Mouse (Mus musculus) heart, postnatal 36 days (tissue): Measurements from ENCODE around the gene Gnb1. TPM values are rescaled to one million over a fixed set of nuclear protein-coding genes. Genes with fewer than 3 reads are reported as not detected.

Experiments used
- DNase-seq, 2 experiments: peaks; one replicate each; pipeline ENCODE4 v3.0.0; 2021 to 2022
- intact Hi-C: fragments of 180-260 bp; cut with DNase I; formaldehyde crosslinking; loops from one replicate; pipeline ENCODE4 v1.15.1; 2025
- total RNA-seq, 2 experiments: library from RNA; stranded (reverse); gene quantifications; 2 replicates each; pipeline ENCODE4 v1.2.3; 2021

Gnb1 gene
- total RNA-seq, 2 experiments from 2014 or later = 176 to 187 TPM

DNA sequence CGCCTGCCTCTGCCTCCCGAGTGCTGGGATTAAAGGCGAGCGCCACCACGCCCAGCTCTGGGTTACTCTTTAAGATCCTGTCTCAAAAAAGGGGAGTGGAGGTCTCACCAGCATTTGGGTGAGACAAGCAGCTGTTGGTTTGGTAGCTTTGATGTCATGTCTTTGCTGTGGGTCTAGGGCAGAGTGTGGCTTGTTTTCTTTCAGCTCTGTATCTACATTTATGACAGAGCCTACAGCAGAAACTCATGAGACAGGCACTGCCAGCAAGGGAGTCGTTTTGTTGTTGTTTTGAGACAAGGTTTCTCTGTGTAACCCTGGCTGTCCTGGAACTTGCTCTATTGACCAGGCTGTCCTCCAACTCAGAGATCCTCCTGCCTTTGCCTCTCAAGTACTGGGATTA is 112.6 kb downstream of the Gnb1 start:
- intact Hi-C loops = no loop called here

DNA sequence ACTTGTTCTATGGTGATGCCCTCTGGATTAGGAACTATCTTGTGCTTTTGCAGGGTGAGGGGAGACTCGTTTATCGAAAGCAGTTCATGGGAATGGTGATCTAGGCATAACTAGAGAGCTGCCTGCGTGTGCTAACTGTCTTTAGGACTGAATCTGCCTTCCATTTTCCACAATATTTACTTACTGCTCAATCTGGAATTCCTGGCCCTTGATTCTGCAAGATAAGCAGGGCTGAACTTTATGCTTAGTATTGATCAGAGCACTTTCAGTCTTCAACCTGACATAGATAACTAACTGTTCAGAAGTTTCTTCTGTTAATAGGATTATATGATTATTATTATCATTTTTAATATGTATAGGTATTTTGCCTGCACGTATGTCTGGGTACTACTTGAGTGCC is 114.0 kb downstream of the Gnb1 start:
- intact Hi-C loops = no loop called here
- no peak for DNase-seq

More for the DNA sequence above, 112.6 kb downstream of the Gnb1 start:
- DNase-seq = no peak

DNA sequence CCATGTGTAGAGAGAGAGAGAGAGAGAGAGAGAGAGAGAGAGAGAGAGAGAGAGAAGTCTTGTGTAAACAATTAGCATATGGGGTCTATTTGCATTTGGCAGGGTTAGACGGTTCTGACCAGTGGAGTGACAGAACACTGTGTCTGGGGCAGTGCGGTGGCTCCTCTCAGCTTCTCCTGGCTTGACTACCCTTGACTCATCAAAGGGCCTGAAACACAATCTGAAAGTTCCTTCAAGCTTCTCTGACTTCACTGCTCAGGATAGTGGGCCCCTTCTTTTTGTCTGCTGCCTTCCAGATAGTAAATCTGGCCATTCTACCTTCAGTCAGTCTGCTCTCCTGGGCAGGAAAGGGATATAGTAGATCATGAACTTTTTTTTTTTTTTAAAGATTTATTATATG is 115.7 kb downstream of the Gnb1 start:
- intact Hi-C loops = no loop called here
- DNase-seq = no peak

Other genes with a start within 250 kb of the Gnb1 start
- gene Faap20, start 241.6 kb upstream of the Gnb1 start, total RNA-seq = 10 to 100 TPM; 14.5 to 18.3 TPM
- gene Prkcz, start 130.0 kb upstream of the Gnb1 start, total RNA-seq = 1 to 10 TPM; 1.7 to 2.8 TPM
- gene Gabrd, start 93.2 kb upstream of the Gnb1 start, total RNA-seq = not detected
- gene Cfap74, start 82.2 kb upstream of the Gnb1 start, total RNA-seq = under 1 TPM; 0.19 to 0.22 TPM
- 1 to 10 TPM; 4.5 to 10.0 TPM for gene Tmem52, start 22.2 kb upstream of the Gnb1 start, total RNA-seq
- 10 to 100 TPM; 26.2 to 28.1 TPM for gene Nadk, start 71.0 kb downstream of the Gnb1 start, total RNA-seq
- 1 to 10 TPM; 6.7 to 8.1 TPM for gene Slc35e2, start 110.1 kb downstream of the Gnb1 start, total RNA-seq
- 10 to 100 TPM; 32.1 to 34.2 TPM for gene Cdk11b, start 133.5 kb downstream of the Gnb1 start, total RNA-seq
- not detected for gene Gm10563, start 154.0 kb downstream of the Gnb1 start, total RNA-seq
- 10 to 100 TPM in 1 of 2 experiments, 1 to 10 TPM in 1; 9.3 to 10.5 TPM for gene Mmp23, start 162.0 kb downstream of the Gnb1 start, total RNA-seq
- gene Mib2, start 177.8 kb downstream of the Gnb1 start, total RNA-seq = 10 to 100 TPM; 25.3 to 29.9 TPM
- gene Fndc10, start 203.0 kb downstream of the Gnb1 start, total RNA-seq = 1 to 10 TPM; 1.2 to 1.6 TPM
- 10 to 100 TPM; 43.5 to 45.6 TPM for gene Ssu72, start 213.4 kb downstream of the Gnb1 start, total RNA-seq
- under 1 TPM; 0.19 to 0.42 TPM for gene Tmem240, start 243.4 kb downstream of the Gnb1 start, total RNA-seq